Mouse (Mus musculus): Measurements from ENCODE around the gene Olfr568. TPM values are rescaled to one million over a fixed set of nuclear protein-coding genes. Genes with fewer than 3 reads are reported as not detected.

The Olfr568 gene
- polyA plus RNA-seq, 1 experiment: not detected

- H3K4me3 ChIP-seq: no peak overlapping the region
- H3K79me2 ChIP-seq (ENCODE audit: control insufficient read depth, insufficient read depth): no peaks in the 10 kb centered on the region
- H3K27me3 ChIP-seq (ENCODE audit: control insufficient read depth, insufficient read depth, insufficient read length): no peaks in the 10 kb centered on the region
- no peak overlapping the region for H3ac ChIP-seq (ENCODE audit: control insufficient read depth, insufficient read length)
- H3K36me3 ChIP-seq (ENCODE audit: control insufficient read depth, insufficient read depth): no peaks in the 10 kb centered on the region
- TF ChIP-seq CEBPB (IDR thresholded peaks at IDR 0.05; ENCODE audit: insufficient read depth, poor library complexity, severe bottlenecking): no peak
- no peak for TF ChIP-seq TCF12 (IDR thresholded peaks at IDR 0.05; ENCODE audit: insufficient read depth, poor library complexity, severe bottlenecking)
- no peak for TF ChIP-seq E2F4 (IDR thresholded peaks at IDR 0.05; ENCODE audit: insufficient read depth)
- no peak for TF ChIP-seq POLR2AphosphoS2 (IDR thresholded peaks at IDR 0.05; ENCODE audit: insufficient read length, low read depth)
- TF ChIP-seq TCF3 (IDR thresholded peaks at IDR 0.05; ENCODE audit: insufficient read length, low read depth): no peak
- no peak for TF ChIP-seq POLR2A (IDR thresholded peaks at IDR 0.05; ENCODE audit: insufficient read length, low read depth)
- no peak for TF ChIP-seq USF1 (IDR thresholded peaks at IDR 0.05; ENCODE audit: low read depth)
- TF ChIP-seq MYOG (IDR thresholded peaks at IDR 0.05; ENCODE audit: control insufficient read depth in 1 of 3, insufficient read depth in 1 of 3, insufficient read length in 2 of 3, low read depth in 2 of 3): no peak
- TF ChIP-seq SRF (IDR thresholded peaks at IDR 0.05; ENCODE audit: control insufficient read depth, insufficient read length, low read depth): no peak
- no peak for TF ChIP-seq MYOD1 (IDR thresholded peaks at IDR 0.05; ENCODE audit: control insufficient read depth in 1 of 3, insufficient read length in 2 of 3, low read depth in 2 of 3)
- TF ChIP-seq MAX (IDR thresholded peaks at IDR 0.05; ENCODE audit: low read depth): no peak
- no peak for TF ChIP-seq REST (IDR thresholded peaks at IDR 0.05; ENCODE audit: insufficient read depth, insufficient read length)
- no peak overlapping the region for H3K4me2 ChIP-seq (ENCODE audit: low read depth)
Observed at GRCm38 (mm10) chr7:102915261-102915660, 38.3 kb downstream of the Olfr568 start.

- no peak overlapping the region for H3ac ChIP-seq (ENCODE audit: control insufficient read depth, insufficient read length)
- H3K4me2 ChIP-seq (ENCODE audit: low read depth): no peak overlapping the region
- H3K4me3 ChIP-seq: no peak overlapping the region
- H3K36me3 ChIP-seq (ENCODE audit: control insufficient read depth, insufficient read depth): no peaks in the 10 kb centered on the region
- no peaks in the 10 kb centered on the region for H3K79me2 ChIP-seq (ENCODE audit: control insufficient read depth, insufficient read depth)
- no peaks in the 10 kb centered on the region for H3K27me3 ChIP-seq (ENCODE audit: control insufficient read depth, insufficient read depth, insufficient read length)
- TF ChIP-seq SRF (IDR thresholded peaks at IDR 0.05; ENCODE audit: control insufficient read depth, insufficient read length, low read depth): no peak
- TF ChIP-seq MAX (IDR thresholded peaks at IDR 0.05; ENCODE audit: low read depth): no peak
- TF ChIP-seq REST (IDR thresholded peaks at IDR 0.05; ENCODE audit: insufficient read depth, insufficient read length): no peak
- no peak for TF ChIP-seq POLR2AphosphoS2 (IDR thresholded peaks at IDR 0.05; ENCODE audit: insufficient read length, low read depth)
- no peak for TF ChIP-seq USF1 (IDR thresholded peaks at IDR 0.05; ENCODE audit: low read depth)
- TF ChIP-seq E2F4 (IDR thresholded peaks at IDR 0.05; ENCODE audit: insufficient read depth): no peak
- TF ChIP-seq MYOG (IDR thresholded peaks at IDR 0.05; ENCODE audit: control insufficient read depth in 1 of 3, insufficient read depth in 1 of 3, insufficient read length in 2 of 3, low read depth in 2 of 3): no peak
- TF ChIP-seq MYOD1 (IDR thresholded peaks at IDR 0.05; ENCODE audit: control insufficient read depth in 1 of 3, insufficient read length in 2 of 3, low read depth in 2 of 3): no peak
Observed at GRCm38 (mm10) chr7:102916405-102916804, 39.5 kb downstream of the Olfr568 start.

GRCm38 (mm10) chr7:102917032-102917875 is 40.3 kb downstream of the Olfr568 start, which contains the start of gene Olfr571:
Gene Olfr571, minus strand, starts transcription at chr7:102917536.
- TF ChIP-seq TCF3 (IDR thresholded peaks at IDR 0.05; ENCODE audit: insufficient read length, low read depth): no peak
- TF ChIP-seq MYOG (IDR thresholded peaks at IDR 0.05; ENCODE audit: control insufficient read depth in 1 of 3, insufficient read depth in 1 of 3, insufficient read length in 2 of 3, low read depth in 2 of 3): no peak
- TF ChIP-seq POLR2A (IDR thresholded peaks at IDR 0.05; ENCODE audit: insufficient read length, low read depth): no peak
- TF ChIP-seq REST (IDR thresholded peaks at IDR 0.05; ENCODE audit: insufficient read depth, insufficient read length): no peak
- TF ChIP-seq CEBPB (IDR thresholded peaks at IDR 0.05; ENCODE audit: insufficient read depth, poor library complexity, severe bottlenecking): no peak
- TF ChIP-seq E2F4 (IDR thresholded peaks at IDR 0.05; ENCODE audit: insufficient read depth): no peak
- no peak for TF ChIP-seq MYOD1 (IDR thresholded peaks at IDR 0.05; ENCODE audit: control insufficient read depth in 1 of 3, insufficient read length in 2 of 3, low read depth in 2 of 3)
- Histone ChIP-seq H3K36me3 (ENCODE audit: control insufficient read depth, insufficient read depth) (no peaks in the 10 kb centered on the region), H3ac (ENCODE audit: control insufficient read depth, insufficient read length) (no peak within 1 kb of the TSS), H3K4me3 (no peak within 1 kb of the TSS), H3K79me2 (ENCODE audit: control insufficient read depth, insufficient read depth) (no peaks in the 10 kb centered on the region), H3K4me2 (ENCODE audit: low read depth) (no peak within 1 kb of the TSS), H3K27me3 (ENCODE audit: control insufficient read depth, insufficient read depth, insufficient read length) (no peaks in the 10 kb centered on the region)

- Histone ChIP-seq H3K36me3 (ENCODE audit: control insufficient read depth, insufficient read depth) (no peaks in the 10 kb centered on the region), H3K4me2 (ENCODE audit: low read depth) (no peak overlapping the region), H3K79me2 (ENCODE audit: control insufficient read depth, insufficient read depth) (no peaks in the 10 kb centered on the region), H3ac (ENCODE audit: control insufficient read depth, insufficient read length) (no peak overlapping the region), H3K4me3 (no peak overlapping the region), H3K27me3 (ENCODE audit: control insufficient read depth, insufficient read depth, insufficient read length) (no peaks in the 10 kb centered on the region)
- TF ChIP-seq REST (IDR thresholded peaks at IDR 0.05; ENCODE audit: insufficient read depth, insufficient read length): no peak
- no peak for TF ChIP-seq MAX (IDR thresholded peaks at IDR 0.05; ENCODE audit: low read depth)
- no peak for TF ChIP-seq MYOD1 (IDR thresholded peaks at IDR 0.05; ENCODE audit: control insufficient read depth in 1 of 3, insufficient read length in 2 of 3, low read depth in 2 of 3)
- TF ChIP-seq SRF (IDR thresholded peaks at IDR 0.05; ENCODE audit: control insufficient read depth, insufficient read length, low read depth): no peak
- TF ChIP-seq USF1 (IDR thresholded peaks at IDR 0.05; ENCODE audit: low read depth): no peak
- no peak for TF ChIP-seq E2F4 (IDR thresholded peaks at IDR 0.05; ENCODE audit: insufficient read depth)
- no peak for TF ChIP-seq MYOG (IDR thresholded peaks at IDR 0.05; ENCODE audit: control insufficient read depth in 1 of 3, insufficient read depth in 1 of 3, insufficient read length in 2 of 3, low read depth in 2 of 3)
- TF ChIP-seq TCF12 (IDR thresholded peaks at IDR 0.05; ENCODE audit: insufficient read depth, poor library complexity, severe bottlenecking): no peak
- no peak for TF ChIP-seq POLR2A (IDR thresholded peaks at IDR 0.05; ENCODE audit: insufficient read length, low read depth)
Observed at GRCm38 (mm10) chr7:102919632-102920031, 42.7 kb downstream of the Olfr568 start.

Data from myocyte (in vitro differentiated cells).